Mouse (Mus musculus) G1E-ER4 (cell line): ENCODE data around the gene P4ha2. TPM values are rescaled to one million over a fixed set of nuclear protein-coding genes. Genes with fewer than 3 reads are reported as not detected.

Experiments used
- GATA1 ChIP-seq: IDR thresholded peaks from one replicate; pipeline ENCODE4 v1.8.0; 2012; ENCODE audit warnings: low read length, inconsistent platforms
- polyA plus RNA-seq: library from polyadenylated mRNA; stranded (reverse); fragments of >175 nt; gene quantifications from 2 replicates; pipeline ENCODE4 v1.2.3, GENCODE M21; 2012

P4ha2 gene
- polyA plus RNA-seq, 1 experiment = not detected

DNA sequence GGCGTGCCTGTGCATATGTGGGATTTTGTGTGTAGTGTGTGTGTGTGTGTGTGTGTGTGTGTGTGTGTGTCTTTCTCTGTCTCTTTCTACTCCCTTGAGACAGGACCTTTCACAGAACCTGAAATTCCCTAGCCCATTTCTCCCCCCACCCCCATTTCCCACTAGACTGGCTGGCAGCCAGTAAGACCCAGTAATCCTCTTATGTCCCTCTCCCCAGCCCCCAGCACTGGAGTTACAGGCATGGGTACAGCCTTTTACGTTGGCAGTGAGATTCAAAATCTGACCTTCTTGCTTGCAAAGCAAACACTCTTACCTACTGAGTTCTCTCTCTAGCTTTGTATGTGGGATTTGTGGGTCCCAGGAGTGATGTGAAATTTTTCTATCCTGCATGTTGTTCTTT lies 75.0 kb downstream of the P4ha2 start:
- no peak for TF ChIP-seq GATA1

Other genes starting within 250 kb of the P4ha2 start
- not detected in 2 replicates for gene Gm12216, start 240.8 kb upstream of the P4ha2 start, polyA plus RNA-seq
- gene Slc22a5, start 208.4 kb upstream of the P4ha2 start, polyA plus RNA-seq = 7.4 and 8.4 TPM in 2 replicates
- gene Slc22a21, start 119.8 kb upstream of the P4ha2 start, polyA plus RNA-seq = not detected in 2 replicates
- gene Slc22a4, start 72.0 kb upstream of the P4ha2 start, polyA plus RNA-seq = 0.09 and 0.22 TPM in 2 replicates
- gene Pdlim4, start 31.1 kb upstream of the P4ha2 start, polyA plus RNA-seq = not detected in 2 replicates
- gene Csf2, start 149.6 kb downstream of the P4ha2 start, polyA plus RNA-seq = not detected in 2 replicates
- not detected in 2 replicates for gene Il3, start 167.2 kb downstream of the P4ha2 start, polyA plus RNA-seq
- not detected in 2 replicates for gene Acsl6, start 203.7 kb downstream of the P4ha2 start, polyA plus RNA-seq